Mouse (Mus musculus): ENCODE measurements around the gene Plcxd1. TPM values are rescaled to one million over a fixed set of nuclear protein-coding genes. Genes with fewer than 3 reads are reported as not detected.
"Not testable (repeated sequence)": the region's sequence is repeated elsewhere in the genome, so short reads cannot be mapped to it uniquely, and the experiment has no call there.

The Plcxd1 gene
- total RNA-seq, 1 experiment from 2014 or later = 0.05 TPM

DNA sequence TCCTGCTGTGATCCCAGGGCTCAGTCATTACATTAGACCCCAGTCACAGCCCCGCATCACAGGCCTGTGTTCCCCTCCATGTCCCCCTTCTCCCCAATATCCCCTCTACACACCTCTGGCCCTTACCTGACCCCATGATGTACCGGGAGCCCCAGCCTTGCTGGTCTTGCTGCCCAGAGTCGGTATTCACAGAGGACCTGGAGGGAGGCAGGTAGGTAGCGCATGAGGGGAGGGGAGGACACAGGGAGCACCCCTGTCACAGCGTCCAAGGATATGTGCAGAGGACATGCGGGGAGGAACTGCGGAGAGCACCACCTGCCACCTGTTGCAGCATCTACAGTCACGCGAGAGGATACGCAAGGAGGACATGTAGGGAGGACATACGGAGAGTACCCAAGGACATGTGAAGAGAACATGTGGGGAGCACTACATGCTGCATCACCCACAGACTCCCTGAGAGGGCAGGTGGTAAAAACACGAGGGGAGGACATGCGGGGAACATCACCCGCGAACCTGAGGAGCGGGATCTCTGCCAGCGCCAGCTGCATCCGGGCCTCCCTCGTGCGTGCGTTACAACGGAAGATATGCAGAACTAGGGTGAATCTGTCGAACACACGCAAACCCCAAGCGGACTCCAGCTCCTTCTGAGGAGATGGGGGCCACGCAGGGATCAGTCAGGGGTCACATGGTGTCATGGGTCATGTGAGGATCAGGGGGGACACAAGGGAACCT, 6.5 kb downstream of the Plcxd1 start:
- ATAC-seq (replicated peaks; ENCODE audit: low read depth, poor library complexity, severe bottlenecking) = no peak

DNA sequence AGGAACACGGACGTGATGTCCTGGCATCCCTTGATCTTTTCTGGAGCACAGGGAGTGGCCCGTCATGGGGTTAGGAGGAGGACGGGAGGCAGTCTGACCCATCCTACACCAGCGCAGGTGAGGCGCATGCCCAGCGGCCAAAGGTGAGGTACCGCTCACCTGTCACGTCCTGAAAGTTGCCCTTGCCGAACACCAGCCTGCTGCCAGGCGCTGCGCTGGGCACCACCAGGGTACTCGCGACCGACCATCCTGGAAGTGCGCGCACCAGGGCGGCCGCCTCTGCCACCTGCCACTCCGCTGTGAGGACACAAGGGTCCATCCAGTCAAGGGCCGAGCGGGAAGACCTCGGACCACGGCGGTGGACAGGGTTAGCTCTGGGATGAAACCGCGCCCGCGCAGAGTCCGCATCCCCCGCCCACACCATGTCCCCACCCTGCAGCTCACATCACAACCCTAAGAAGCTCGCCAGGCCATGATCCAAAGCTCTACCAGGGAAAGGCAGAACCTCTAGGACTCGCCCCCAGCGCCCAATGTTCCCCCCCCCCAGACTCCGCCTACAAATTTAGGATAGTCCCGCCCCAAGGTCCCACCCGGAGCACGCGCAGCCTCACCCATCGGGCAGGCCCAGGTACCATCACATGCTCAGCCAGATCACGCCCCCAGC, 7.3 kb downstream of the Plcxd1 start:
- no peak for ATAC-seq (replicated peaks; ENCODE audit: low read depth, poor library complexity, severe bottlenecking)

- ATAC-seq (replicated peaks; ENCODE audit: low read depth, poor library complexity, severe bottlenecking) = peak; percentile 69
Measured at GRCm38 (mm10) chr5:110107581-110108304, 8.0 kb downstream of the Plcxd1 start, which contains the start of gene Gtpbp6. Gtpbp6 (minus strand) TSS chr5:110108197.

GRCm38 (mm10) chr5:110108305-110108628, 8.5 kb downstream of the Plcxd1 start:
- ATAC-seq (replicated peaks; ENCODE audit: low read depth, poor library complexity, severe bottlenecking) = no peak

DNA sequence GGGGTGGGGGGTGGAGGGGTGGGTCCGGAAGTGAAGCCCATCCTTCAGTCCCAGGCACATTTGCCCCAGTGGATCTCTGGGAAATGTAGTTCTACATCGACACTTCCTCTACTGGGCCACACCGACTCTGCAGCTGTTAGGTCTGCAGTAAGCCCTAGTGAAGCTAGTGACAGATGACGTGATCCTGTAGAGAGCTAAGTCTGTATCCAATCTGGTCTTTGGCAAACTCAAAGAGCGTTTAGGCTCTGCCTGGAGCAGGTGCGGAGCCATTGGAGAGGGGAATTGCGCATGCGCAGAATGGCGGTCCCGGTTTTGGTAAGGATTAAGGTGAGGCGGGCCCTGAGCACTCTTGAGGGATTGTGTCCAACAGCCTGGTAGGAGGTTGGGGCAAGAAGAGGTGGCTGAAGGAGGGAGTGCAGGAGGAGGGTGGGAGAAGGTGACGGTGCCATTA, 10.2 kb downstream of the Plcxd1 start, which contains the start of gene Zfp605:
TSS of gene Zfp605 (plus strand) at position 102 of the 451 bp plus-strand sequence.
- peak; percentile 57 for ATAC-seq (replicated peaks; ENCODE audit: low read depth, poor library complexity, severe bottlenecking)

GRCm38 (mm10) chr5:110122380-110122779, 22.6 kb downstream of the Plcxd1 start:
- not testable (repeated sequence) for ATAC-seq (replicated peaks; ENCODE audit: low read depth, poor library complexity, severe bottlenecking)

DNA sequence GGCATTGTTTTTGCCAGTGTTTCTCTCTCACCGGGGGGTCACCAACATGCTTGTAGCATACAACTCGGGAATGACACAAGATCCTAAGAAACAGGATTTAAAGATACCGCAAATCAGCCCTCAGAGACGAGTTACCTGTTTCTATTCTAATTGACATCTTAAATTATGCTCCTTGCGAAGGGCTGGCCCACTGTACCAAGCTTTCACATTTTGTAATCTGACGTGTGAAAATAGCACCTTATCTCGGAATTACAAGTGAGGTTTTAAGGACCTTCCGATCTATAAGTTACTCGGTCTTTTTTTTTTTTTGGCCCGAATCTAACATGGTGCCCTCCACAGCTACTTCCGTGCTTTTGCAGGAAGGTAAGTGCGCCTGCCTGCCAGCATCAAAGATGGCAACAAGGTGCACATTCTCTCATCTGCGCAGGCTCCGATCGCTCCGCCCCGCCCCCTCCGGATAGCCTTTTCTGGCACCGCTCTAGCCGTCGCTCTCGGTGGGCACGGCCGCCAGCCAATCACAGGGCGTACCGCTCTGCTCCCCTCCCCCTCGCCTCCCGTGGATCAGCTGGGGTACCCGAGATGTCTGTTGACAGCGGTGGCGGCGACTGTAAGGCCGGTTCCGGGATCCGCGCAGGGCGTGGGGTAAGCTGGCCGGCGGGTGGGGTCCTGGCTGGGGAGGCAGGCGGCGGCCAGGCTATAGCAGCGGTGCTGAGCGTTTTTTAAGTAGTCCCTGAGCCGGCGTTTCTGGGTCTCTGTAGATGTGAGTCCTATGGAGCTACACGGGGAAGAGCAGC, 35.7 kb downstream of the Plcxd1 start, which contains the start of gene Chfr:
TSS of gene Chfr (plus strand) at position 550 of the 794 bp plus-strand sequence.
- peak; percentile 99 for ATAC-seq (replicated peaks; ENCODE audit: low read depth, poor library complexity, severe bottlenecking)

GRCm38 (mm10) chr5:110136087-110136464, 36.3 kb downstream of the Plcxd1 start:
- no peak for ATAC-seq (replicated peaks; ENCODE audit: low read depth, poor library complexity, severe bottlenecking)

DNA sequence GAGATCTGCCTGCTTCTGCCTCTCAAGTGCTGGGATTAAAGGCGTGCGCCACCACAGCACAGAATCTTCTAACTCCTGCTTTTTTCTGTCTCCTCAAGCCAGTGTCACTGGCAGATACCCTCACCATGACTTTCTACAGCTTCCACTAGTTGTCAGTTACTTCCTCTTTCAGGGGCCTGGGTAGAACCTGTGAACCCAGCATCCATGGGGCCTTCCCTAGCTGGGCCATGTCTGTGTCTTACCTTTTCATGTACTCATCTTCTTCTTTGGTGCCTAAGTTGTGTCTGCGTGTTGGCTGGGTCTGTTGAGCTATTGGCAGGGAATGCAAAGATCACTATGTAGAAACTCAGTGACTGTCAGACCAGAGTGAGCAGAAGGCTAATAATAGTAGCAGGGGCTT, 38.0 kb downstream of the Plcxd1 start:
- ATAC-seq (replicated peaks; ENCODE audit: low read depth, poor library complexity, severe bottlenecking) = no peak

GRCm38 (mm10) chr5:110139325-110139724, 39.6 kb downstream of the Plcxd1 start:
- no peak for ATAC-seq (replicated peaks; ENCODE audit: low read depth, poor library complexity, severe bottlenecking)

GRCm38 (mm10) chr5:110140424-110140823, 40.7 kb downstream of the Plcxd1 start:
- no peak for ATAC-seq (replicated peaks; ENCODE audit: low read depth, poor library complexity, severe bottlenecking)

GRCm38 (mm10) chr5:110142309-110142708, 42.5 kb downstream of the Plcxd1 start:
- no peak; the same call in 1 of the 2 replicates for ATAC-seq (replicated peaks; ENCODE audit: low read depth, poor library complexity, severe bottlenecking)

- peak; percentile 64 for ATAC-seq (replicated peaks; ENCODE audit: low read depth, poor library complexity, severe bottlenecking)
Measured at GRCm38 (mm10) chr5:110143007-110143406, 43.2 kb downstream of the Plcxd1 start.

Other genes starting within 250 kb of the Plcxd1 start
- 164 and 199 TPM in 2 replicates for gene Gm15446, start 176.6 kb upstream of the Plcxd1 start, total RNA-seq (2017)
- gene Zfp932, start 103.4 kb upstream of the Plcxd1 start, total RNA-seq (2017) = 77.3 and 92.4 TPM in 2 replicates
- gene Gm17655, start 27.5 kb upstream of the Plcxd1 start, total RNA-seq (2017) = 4.0 and 10.4 TPM in 2 replicates
- 3.0 and 4.6 TPM in 2 replicates for gene Gm35315, start 5.5 kb upstream of the Plcxd1 start, total RNA-seq (2017)
- gene Gtpbp6, start 8.2 kb downstream of the Plcxd1 start, total RNA-seq (2017) = 15.7 and 18.0 TPM in 2 replicates
- 11.7 and 16.1 TPM in 2 replicates for gene Zfp605, start 10.1 kb downstream of the Plcxd1 start, total RNA-seq (2017)
- gene Chfr, start 35.9 kb downstream of the Plcxd1 start, total RNA-seq (2017) = 46.9 and 66.0 TPM in 2 replicates
- gene Golga3, start 76.7 kb downstream of the Plcxd1 start, total RNA-seq (2017) = 23.5 and 35.6 TPM in 2 replicates
- 55.2 and 75.7 TPM in 2 replicates for gene Ankle2, start 131.0 kb downstream of the Plcxd1 start, total RNA-seq (2017)
- gene Pgam5, start 169.9 kb downstream of the Plcxd1 start, total RNA-seq (2017) = 32.5 and 36.6 TPM in 2 replicates
- 6.2 and 8.7 TPM in 2 replicates for gene Pxmp2, start 186.2 kb downstream of the Plcxd1 start, total RNA-seq (2017)
- gene Pole, start 186.3 kb downstream of the Plcxd1 start, total RNA-seq (2017) = 61.1 and 69.1 TPM in 2 replicates
- gene P2rx2, start 243.2 kb downstream of the Plcxd1 start, total RNA-seq (2017) = 0.05 TPM in 1 of 2 replicates, not detected in the other
- not detected in 2 replicates for gene Lrcol1, start 244.8 kb downstream of the Plcxd1 start, total RNA-seq (2017)

Data from common myeloid progenitor, adult 5-6 weeks (primary cell).